In the genomic region with DNA sequence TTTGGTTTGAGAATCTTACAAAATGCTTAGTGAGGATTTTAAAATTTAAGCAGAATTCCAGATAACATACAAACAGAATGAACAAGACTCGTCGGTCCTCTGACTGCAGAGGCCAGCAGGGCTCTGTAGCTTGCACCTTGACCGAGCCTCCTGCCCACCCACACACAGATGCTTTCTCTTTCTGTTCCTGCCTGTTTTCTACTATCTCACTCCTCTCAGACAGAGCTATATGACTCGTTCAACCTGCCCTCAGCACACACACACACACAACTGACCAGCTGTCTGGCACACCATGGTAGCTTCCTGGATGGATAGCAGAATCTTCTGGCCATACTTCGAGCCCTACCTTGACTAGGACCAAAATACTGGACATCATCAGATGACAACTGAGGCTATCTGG, we compare ENCODE assay signal across 16 mouse cellular contexts. TPM values are rescaled to one million over a fixed set of nuclear protein-coding genes. Genes with fewer than 3 reads are reported as not detected.
DNase-seq lines count a peak whose midpoint lies in the region; ATAC-seq and TF ChIP-seq lines count a peak whose summit lies in the region.
"Had no signal": no experiment of that assay in that cellular context is flagged by ENCODE, and none has a peak within 500 bp of the region (broad histone marks: within the 10 kb centered on the region; RNA-seq: fewer than 3 reads in every experiment).

No protein-coding gene starts in this region.

- H3K27ac ChIP-seq in cerebellum, adult 2 months (ENCODE audit: insufficient read depth, low read length) = peak overlapping the region; percentile 71
- H3K27ac ChIP-seq in liver, embryonic 12.5 days = peak overlapping the region; percentile 71
- H3K27ac ChIP-seq in liver, embryonic 11.5 days (ENCODE audit: low read depth, low read length) = no peak overlapping the region
- no peak overlapping the region; the same call in 1 of the 2 replicates for H3K27ac ChIP-seq in intestine, embryonic 16.5 days (ENCODE audit: low read length)
- H3K27ac ChIP-seq in stomach, postnatal 0 days (replicated peaks) = 0 out of 2 replicates have a peak overlapping the region, but pooled peaks have one; percentile 40
- H3K27ac ChIP-seq: forebrain, embryonic 13.5 days; hindbrain, embryonic 10.5 days; midbrain, embryonic 10.5 days; stomach, embryonic 15.5 days had no signal

- H3K4me2 ChIP-seq in liver, embryonic 12.5 days = 0 out of 2 replicates have a peak overlapping the region, but pooled peaks have one; percentile 4
- no peak overlapping the region; the same call in 1 of the 2 replicates for H3K4me2 ChIP-seq in liver, embryonic 11.5 days
- H3K4me2 ChIP-seq in intestine, embryonic 16.5 days (ENCODE audit: low read depth, low read length) = no peak overlapping the region
- H3K4me2 ChIP-seq in stomach, postnatal 0 days (replicated peaks; ENCODE audit: low read depth) = no peak overlapping the region
- H3K4me2 ChIP-seq: forebrain, embryonic 13.5 days; stomach, embryonic 15.5 days had no signal

- H3K9me3 ChIP-seq in liver, embryonic 12.5 days (replicated peaks) = no peaks in the 10 kb centered on the region
- no peaks in the 10 kb centered on the region for H3K9me3 ChIP-seq in liver, embryonic 11.5 days (ENCODE audit: control insufficient read depth, low read length)
- H3K9me3 ChIP-seq in intestine, embryonic 16.5 days (ENCODE audit: control insufficient read depth, low read length) = no peaks in the 10 kb centered on the region
- no peaks in the 10 kb centered on the region for H3K9me3 ChIP-seq in stomach, postnatal 0 days (ENCODE audit: control insufficient read depth, low read length)
- H3K9me3 ChIP-seq: forebrain, embryonic 13.5 days; heart, embryonic 10.5 days; hindbrain, embryonic 10.5 days; midbrain, embryonic 10.5 days; stomach, embryonic 15.5 days had no signal

- no peaks in the 10 kb centered on the region for H3K27me3 ChIP-seq in cerebellum, adult 2 months (ENCODE audit: control insufficient read depth, insufficient read depth, low read length)
- H3K27me3 ChIP-seq in liver, embryonic 12.5 days (replicated peaks) = no peaks in the 10 kb centered on the region
- no peaks in the 10 kb centered on the region for H3K27me3 ChIP-seq in liver, embryonic 11.5 days (replicated peaks; ENCODE audit: control insufficient read depth, insufficient read depth, low read length)
- no peaks in the 10 kb centered on the region for H3K27me3 ChIP-seq in intestine, embryonic 16.5 days (replicated peaks; ENCODE audit: control insufficient read depth, insufficient read depth, low read length)
- no peaks in the 10 kb centered on the region for H3K27me3 ChIP-seq in stomach, postnatal 0 days (ENCODE audit: control insufficient read depth, insufficient read depth, low read length)
- H3K27me3 ChIP-seq: forebrain, embryonic 13.5 days; stomach, embryonic 15.5 days had no signal

- H3K4me1 ChIP-seq in cerebellum, adult 2 months (ENCODE audit: control insufficient read depth, insufficient read depth, low read length) = peaks cover 53% of the 10 kb centered on the region
- H3K4me1 ChIP-seq in liver, embryonic 12.5 days = peaks cover 76% of the 10 kb centered on the region
- peaks cover 27% of the 10 kb centered on the region for H3K4me1 ChIP-seq in liver, embryonic 11.5 days (replicated peaks; ENCODE audit: control insufficient read depth, insufficient read depth, low read length)
- H3K4me1 ChIP-seq in intestine, embryonic 16.5 days (ENCODE audit: control insufficient read depth, insufficient read depth, low read length) = peaks cover 18% of the 10 kb centered on the region; the same call in 1 of the 2 replicates
- H3K4me1 ChIP-seq in stomach, postnatal 0 days (replicated peaks; ENCODE audit: control insufficient read depth, insufficient read depth) = no peaks in the 10 kb centered on the region

- TF ChIP-seq CTCF in cerebellum, adult 2 months (IDR thresholded peaks at IDR 0.05; ENCODE audit: borderline replicate concordance, insufficient read depth, low read depth, low read length) = no peak
- no peak for TF ChIP-seq CTCF in stomach, postnatal 0 days (IDR thresholded peaks at IDR 0.05; ENCODE audit: low read depth)

- DNase-seq in cerebellum, adult 2 months = no peak
- DNase-seq in cerebellum, adult 11 months = no peak
- DNase-seq in liver, embryonic 11.5 days (ENCODE audit: low spot score) = no peak
- no peak for DNase-seq in stomach, postnatal 0 days (ENCODE audit: low spot score)
- no peak for DNase-seq in left cerebral cortex, adult 9 months (ENCODE audit: low spot score in 2 of 2)
- no peak for DNase-seq in lung, adult 18-20 months
- DNase-seq: kidney, adult 18-20 months; lung, postnatal 14 days; right cerebral cortex, postnatal 4 days had no signal

- H3K4me3 ChIP-seq in cerebellum, adult 2 months (replicated peaks; ENCODE audit: insufficient read depth, low read depth, low read length) = no peak overlapping the region
- no peak overlapping the region for H3K4me3 ChIP-seq in liver, embryonic 12.5 days
- no peak overlapping the region for H3K4me3 ChIP-seq in liver, embryonic 11.5 days (ENCODE audit: low read depth, low read length)
- no peak overlapping the region for H3K4me3 ChIP-seq in intestine, embryonic 16.5 days (ENCODE audit: low read length)
- H3K4me3 ChIP-seq in stomach, postnatal 0 days (ENCODE audit: low read depth, low read length) = no peak overlapping the region
- H3K4me3 ChIP-seq: forebrain, embryonic 13.5 days; heart, embryonic 10.5 days; hindbrain, embryonic 10.5 days; midbrain, embryonic 10.5 days; stomach, embryonic 15.5 days had no signal

- TF ChIP-seq EP300 in stomach, postnatal 0 days (optimal IDR thresholded peaks at IDR 0.05) = no peak

- H3K36me3 ChIP-seq in liver, embryonic 12.5 days = peaks cover 88% of the 10 kb centered on the region
- peaks cover 12% of the 10 kb centered on the region for H3K36me3 ChIP-seq in liver, embryonic 11.5 days (ENCODE audit: control insufficient read depth, insufficient read depth, low read length)
- 0 out of 2 replicates have a peak, but pooled peaks cover 4% of the 10 kb centered on the region for H3K36me3 ChIP-seq in intestine, embryonic 16.5 days (ENCODE audit: control insufficient read depth, insufficient read depth, low read length)
- H3K36me3 ChIP-seq in stomach, postnatal 0 days (ENCODE audit: control insufficient read depth, insufficient read depth, low read length) = peaks cover 3% of the 10 kb centered on the region; the same call in 1 of the 2 replicates

- no peak for TF ChIP-seq POLR2A in cerebellum, adult 2 months (IDR thresholded peaks at IDR 0.05; ENCODE audit: borderline replicate concordance, insufficient read depth, low read length)

- 15% methylated on average over 5 of the region's 5 CpGs for WGBS in cerebellum, adult 2 months
- WGBS in liver, embryonic 12.5 days (ENCODE audit: insufficient replicate concordance) = 56% methylated on average over 5 of the region's 5 CpGs
- WGBS in liver, embryonic 11.5 days = 66% methylated on average over 5 of the region's 5 CpGs
- 59% methylated on average over 5 of the region's 5 CpGs for WGBS in intestine, embryonic 16.5 days
- 50% methylated on average over 5 of the region's 5 CpGs for WGBS in stomach, postnatal 0 days

- ATAC-seq in liver, embryonic 12.5 days = no peak
- no peak for ATAC-seq in liver, embryonic 11.5 days (replicated peaks; ENCODE audit: low FRiP score)
- peak; percentile 43 for ATAC-seq in intestine, embryonic 16.5 days
- ATAC-seq in stomach, postnatal 0 days (ENCODE audit: low FRiP score, low TSS enrichment) = no peak
- ATAC-seq: forebrain, embryonic 13.5 days had no signal

- no peak overlapping the region; the same call in 1 of the 2 replicates for H3K9ac ChIP-seq in liver, embryonic 12.5 days
- no peak overlapping the region for H3K9ac ChIP-seq in liver, embryonic 11.5 days (ENCODE audit: low read depth, low read length)
- no peak overlapping the region for H3K9ac ChIP-seq in intestine, embryonic 16.5 days (ENCODE audit: low read depth, low read length)
- H3K9ac ChIP-seq in stomach, postnatal 0 days (ENCODE audit: low read length) = no peak overlapping the region
- H3K9ac ChIP-seq: forebrain, embryonic 13.5 days; stomach, embryonic 15.5 days had no signal

RNA-seq across cellular contexts. Expression of a gene that starts 8.9 kb away (rescaled TPM):
- 195 and 219 TPM in 2 replicates for polyA plus RNA-seq in cerebellum, adult 2 months (2012; rRNA removed)
- polyA plus RNA-seq in liver, embryonic 12.5 days (2016; fragmentation: Nextera tagmentation; extraction: Ambion mirVana) = 256 and 259 TPM in 2 replicates
- polyA plus RNA-seq in liver, embryonic 11.5 days (2014; fragmentation: Nextera tagmentation; extraction: Ambion mirVana) = 304 and 308 TPM in 2 replicates
- polyA plus RNA-seq in intestine, embryonic 16.5 days (2015; fragmentation: Nextera tagmentation; extraction: Ambion mirVana) = 273 and 293 TPM in 2 replicates
- 234 and 253 TPM in 2 replicates for polyA plus RNA-seq in stomach, postnatal 0 days (2015; fragmentation: Nextera tagmentation; extraction: Ambion mirVana)

RNA-seq across cellular contexts. Expression of a gene that starts 38.3 kb away (rescaled TPM):
- 12.2 and 15.1 TPM in 2 replicates for polyA plus RNA-seq in cerebellum, adult 2 months (2012; rRNA removed)
- polyA plus RNA-seq in liver, embryonic 12.5 days (2016; fragmentation: Nextera tagmentation; extraction: Ambion mirVana) = 1.8 and 4.8 TPM in 2 replicates
- polyA plus RNA-seq in liver, embryonic 11.5 days (2014; fragmentation: Nextera tagmentation; extraction: Ambion mirVana) = 3.8 and 4.9 TPM in 2 replicates
- 2.0 and 3.2 TPM in 2 replicates for polyA plus RNA-seq in intestine, embryonic 16.5 days (2015; fragmentation: Nextera tagmentation; extraction: Ambion mirVana)
- polyA plus RNA-seq in stomach, postnatal 0 days (2015; fragmentation: Nextera tagmentation; extraction: Ambion mirVana) = 13.4 and 14.1 TPM in 2 replicates

Comparison
In these comparisons a context has a peak if more than half of its experiments do, and no peak if none do; other contexts are left out.
1. H3K27ac ChIP-seq: peak in cerebellum, adult 2 months (single experiment), liver, embryonic 12.5 days (single experiment) and stomach, postnatal 0 days (single experiment); none in liver, embryonic 11.5 days (single experiment) and intestine, embryonic 16.5 days (single experiment).